Mouse (Mus musculus) midbrain, embryonic 11.5 days (tissue): ENCODE measurements around the gene Sftpa1. TPM values are rescaled to one million over a fixed set of nuclear protein-coding genes. Genes with fewer than 3 reads are reported as not detected.
A peak's percentile ranks its signal among the peaks of the same experiment; 100 is the strongest.

Source experiments
- ATAC-seq: fragments of 200-750 bp; cut with Nextera tagmentation; 2 replicates; pipeline ENCODE4 v1.8.0; 2017; ENCODE audit warnings: moderate TSS enrichment, moderate library complexity; ENCODE audit not compliant: low FRiP score
- DNase-seq: peaks from one replicate; pipeline ENCODE4 v3.0.0; 2015; ENCODE audit warnings: low spot score; ENCODE audit errors: missing footprints
- H3K27ac ChIP-seq: fragments of 300-500 bp; sonication (generic); 2 replicates; pipeline ENCODE4 v1.5.1; 2014; ENCODE audit warnings: low read depth, low read length
- H3K27me3 ChIP-seq: fragments of 300-500 bp; sonication (generic); 2 replicates; pipeline ENCODE4 v1.6.1; 2014; ENCODE audit warnings: mild to moderate bottlenecking, low read length, moderate library complexity, mixed read lengths; ENCODE audit not compliant: control insufficient read depth, insufficient read depth
- H3K36me3 ChIP-seq: fragments of 300-500 bp; sonication (generic); 2 replicates; pipeline ENCODE4 v1.6.1; 2014; ENCODE audit warnings: mild to moderate bottlenecking, low read length, moderate library complexity, mixed read lengths; ENCODE audit not compliant: control insufficient read depth, insufficient read depth
- H3K4me1 ChIP-seq: fragments of 300-500 bp; sonication (generic); 2 replicates; pipeline ENCODE4 v1.6.1; 2014; ENCODE audit warnings: low read length; ENCODE audit not compliant: control insufficient read depth, insufficient read depth
- H3K4me2 ChIP-seq: fragments of 300-500 bp; sonication (generic); 2 replicates; pipeline ENCODE4 v1.6.1; 2014; ENCODE audit warnings: mild to moderate bottlenecking, moderate library complexity
- H3K4me3 ChIP-seq: fragments of 300-500 bp; sonication (generic); 2 replicates; pipeline ENCODE4 v1.5.1; 2014; ENCODE audit warnings: low read depth, low read length
- H3K9ac ChIP-seq: fragments of 300-500 bp; sonication (generic); 2 replicates; pipeline ENCODE4 v1.6.1; 2014; ENCODE audit warnings: low read length
- H3K9me3 ChIP-seq: fragments of 300-500 bp; sonication (generic); 2 replicates; pipeline ENCODE4 v1.6.1; 2016; ENCODE audit warnings: low read length; ENCODE audit not compliant: control insufficient read depth
- WGBS: fragments of 180-500 bp; shearing (Covaris S2); extraction: QIAGEN DNeasy Blood & Tissue Kit; methylation state at CpG from one replicate; pipeline ENCODE4 v1.1.7; 2014; 5-methylcytosine and 5-hydroxymethylcytosine counted together
- polyA plus RNA-seq: library from polyadenylated mRNA; unstranded; fragments of >200 nt; fragmentation: Nextera tagmentation; extraction: Ambion mirVana; gene quantifications from 2 replicates; pipeline ENCODE4 v1.2.1, GENCODE M21; 2014

The Sftpa1 gene
- polyA plus RNA-seq: not detected in 2 replicates

- Histone ChIP-seq H3K27me3 (no peaks in the 10 kb centered on the region), H3K27ac (no peak within 1 kb of the TSS), H3K9me3 (no peaks in the 10 kb centered on the region), H3K4me2 (no peak within 1 kb of the TSS), H3K36me3 (no peaks in the 10 kb centered on the region), H3K9ac (no peak within 1 kb of the TSS), H3K4me1 (no peaks in the 10 kb centered on the region), H3K4me3 (no peak within 1 kb of the TSS)
- ATAC-seq (no peak), DNase-seq (no peak)
- 78% methylated on average over 7 of the region's 7 CpGs for WGBS
Observed at GRCm38 (mm10) chr14:41131540-41131939, at the start of gene Sftpa1. TSS of gene Sftpa1 (plus strand) at chr14:41131782.

- ATAC-seq: no peak
- no peak overlapping the region for H3K27ac ChIP-seq
- no peak overlapping the region for H3K9ac ChIP-seq
- no peaks in the 10 kb centered on the region for H3K27me3 ChIP-seq
- no peaks in the 10 kb centered on the region for H3K36me3 ChIP-seq
- H3K4me3 ChIP-seq: no peak overlapping the region
- no peaks in the 10 kb centered on the region for H3K9me3 ChIP-seq
- 89% methylated on average over 2 of the region's 2 CpGs for WGBS
- DNase-seq: no peak
- H3K4me1 ChIP-seq: no peaks in the 10 kb centered on the region
- H3K4me2 ChIP-seq: no peak overlapping the region
Observed at GRCm38 (mm10) chr14:41082408-41082807, 49.2 kb upstream of the Sftpa1 start.

- H3K27ac ChIP-seq: no peak overlapping the region
- no peak overlapping the region for H3K9ac ChIP-seq
- 79% methylated on average over 1 of the region's 1 CpGs for WGBS
- no peak overlapping the region for H3K4me2 ChIP-seq
- ATAC-seq (no peak), DNase-seq (no peak)
- H3K9me3 ChIP-seq: no peaks in the 10 kb centered on the region
- no peaks in the 10 kb centered on the region for H3K4me1 ChIP-seq
- no peaks in the 10 kb centered on the region for H3K36me3 ChIP-seq
- no peaks in the 10 kb centered on the region for H3K27me3 ChIP-seq
- no peak overlapping the region for H3K4me3 ChIP-seq
Observed at GRCm38 (mm10) chr14:41087509-41087908, 44.1 kb upstream of the Sftpa1 start.

- DNase-seq: no peak
- Histone ChIP-seq H3K27me3 (no peaks in the 10 kb centered on the region), H3K4me2 (no peak overlapping the region), H3K9ac (no peak overlapping the region), H3K27ac (no peak overlapping the region), H3K36me3 (no peaks in the 10 kb centered on the region), H3K9me3 (no peaks in the 10 kb centered on the region), H3K4me1 (no peaks in the 10 kb centered on the region), H3K4me3 (no peak overlapping the region)
- WGBS: 49% methylated on average over 8 of the region's 8 CpGs
- 0 out of 2 replicates have a peak, but pooled peaks have one; percentile 30 for ATAC-seq
Observed at GRCm38 (mm10) chr14:41090777-41091176, 40.8 kb upstream of the Sftpa1 start.

- DNase-seq (no peak), ATAC-seq (no peak)
- Histone ChIP-seq H3K27me3 (no peaks in the 10 kb centered on the region), H3K27ac (no peak overlapping the region), H3K9ac (no peak overlapping the region), H3K36me3 (no peaks in the 10 kb centered on the region), H3K4me1 (no peaks in the 10 kb centered on the region), H3K4me2 (no peak overlapping the region), H3K9me3 (no peaks in the 10 kb centered on the region), H3K4me3 (no peak overlapping the region)
- WGBS: 56% methylated on average over 1 of the region's 1 CpGs
Observed at GRCm38 (mm10) chr14:41094114-41094513, 37.5 kb upstream of the Sftpa1 start.

GRCm38 (mm10) chr14:41096296-41096860, 35.2 kb upstream of the Sftpa1 start:
- Histone ChIP-seq H3K36me3 (no peaks in the 10 kb centered on the region), H3K4me1 (no peaks in the 10 kb centered on the region), H3K27me3 (no peaks in the 10 kb centered on the region), H3K9me3 (no peaks in the 10 kb centered on the region), H3K4me2 (no peak overlapping the region), H3K9ac (no peak overlapping the region), H3K27ac (no peak overlapping the region), H3K4me3 (no peak overlapping the region)
- WGBS: 91% methylated on average over 3 of the region's 3 CpGs
- ATAC-seq: no peak
- DNase-seq: no peak

GRCm38 (mm10) chr14:41098726-41099125, 32.9 kb upstream of the Sftpa1 start:
- Histone ChIP-seq H3K4me1 (no peaks in the 10 kb centered on the region), H3K4me2 (no peak overlapping the region), H3K4me3 (no peak overlapping the region), H3K9me3 (no peaks in the 10 kb centered on the region), H3K9ac (no peak overlapping the region), H3K27ac (no peak overlapping the region), H3K27me3 (no peaks in the 10 kb centered on the region), H3K36me3 (no peaks in the 10 kb centered on the region)
- no peak for ATAC-seq
- DNase-seq: no peak
- WGBS: 74% methylated on average over 1 of the region's 1 CpGs

GRCm38 (mm10) chr14:41100712-41101111, 30.9 kb upstream of the Sftpa1 start:
- no peak overlapping the region for H3K9ac ChIP-seq
- no peaks in the 10 kb centered on the region for H3K9me3 ChIP-seq
- 86% methylated on average over 3 of the region's 3 CpGs for WGBS
- ATAC-seq (no peak), DNase-seq (no peak)
- H3K4me1 ChIP-seq: no peaks in the 10 kb centered on the region
- no peaks in the 10 kb centered on the region for H3K36me3 ChIP-seq
- no peak overlapping the region for H3K4me3 ChIP-seq
- no peaks in the 10 kb centered on the region for H3K27me3 ChIP-seq
- no peak overlapping the region for H3K27ac ChIP-seq
- no peak overlapping the region for H3K4me2 ChIP-seq

GRCm38 (mm10) chr14:41101242-41101641, 30.3 kb upstream of the Sftpa1 start:
- ATAC-seq: no peak
- WGBS: 91% methylated on average over 5 of the region's 5 CpGs

More at GRCm38 (mm10) chr14:41101242-41101641, 30.3 kb upstream of the Sftpa1 start:
- Histone ChIP-seq H3K27me3 (no peaks in the 10 kb centered on the region), H3K4me2 (no peak overlapping the region), H3K9ac (no peak overlapping the region), H3K4me1 (no peaks in the 10 kb centered on the region), H3K36me3 (no peaks in the 10 kb centered on the region), H3K9me3 (no peaks in the 10 kb centered on the region), H3K27ac (no peak overlapping the region), H3K4me3 (no peak overlapping the region)
- DNase-seq: no peak
